Mouse (Mus musculus): ENCODE measurements around the gene Pir.

DNA sequence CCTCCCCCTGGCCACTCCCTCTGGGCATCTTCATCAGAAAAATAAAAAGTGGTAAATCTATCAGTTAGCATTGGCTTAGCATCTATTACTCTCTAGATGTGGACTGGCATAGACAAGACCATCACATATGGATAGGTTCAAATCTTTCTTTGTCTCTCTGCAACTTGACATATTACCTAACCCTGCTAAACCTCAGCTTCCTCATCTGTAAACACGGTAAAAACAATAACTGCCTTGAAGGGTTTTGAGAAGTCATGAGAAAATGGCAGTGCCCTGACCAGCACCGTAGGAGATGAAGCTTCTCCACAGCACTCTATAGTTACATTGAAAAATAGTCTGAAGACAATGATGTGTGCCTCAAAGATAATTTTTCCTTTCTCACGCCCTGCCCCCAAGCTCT, 12.6 kb upstream of the Pir start:
- TF ChIP-seq CTCF (IDR thresholded peaks at IDR 0.05; ENCODE audit: low read depth): no peak
- no peak for TF ChIP-seq EP300 (IDR thresholded peaks at IDR 0.05; ENCODE audit: low read depth)
